Mouse (Mus musculus) testis, postnatal 14 days (tissue): Measurements from ENCODE around the gene Unc45b.
"Not testable (repeated sequence)": the region's sequence is repeated elsewhere in the genome, so short reads cannot be mapped to it uniquely, and the experiment has no call there.

Experiments
- DNase-seq: peaks from one replicate; pipeline ENCODE4 v3.0.0; 2021; ENCODE audit warnings: low spot score

Unc45b gene

GRCm38 (mm10) chr11:82897478-82897877 lies 12.9 kb upstream of the Unc45b start:
- DNase-seq: no peak

GRCm38 (mm10) chr11:82899720-82900119 lies 10.6 kb upstream of the Unc45b start:
- no peak for DNase-seq

- DNase-seq: no peak
These were observed 8.6 kb upstream of the Unc45b start for GRCm38 (mm10) chr11:82901606-82902310.

GRCm38 (mm10) chr11:82904952-82905351 lies 5.4 kb upstream of the Unc45b start:
- no peak for DNase-seq

- DNase-seq: no peak
These were observed 4.5 kb upstream of the Unc45b start for GRCm38 (mm10) chr11:82905816-82906215.

GRCm38 (mm10) chr11:82907651-82908607 lies 2.4 kb upstream of the Unc45b start, which contains the start of gene Nle1:
TSS of gene Nle1 (minus strand) at chr11:82908411.
- peak; percentile 89 for DNase-seq

- no peak for DNase-seq
These were observed 1.8 kb upstream of the Unc45b start for GRCm38 (mm10) chr11:82908608-82908989.

GRCm38 (mm10) chr11:82910679-82911389 lies 484 bp downstream of the Unc45b start:
- DNase-seq: no peak

- peak; percentile 62 for DNase-seq
These were observed 4.5 kb downstream of the Unc45b start for GRCm38 (mm10) chr11:82914711-82915352.

- no peak for DNase-seq
These were observed 10.4 kb downstream of the Unc45b start for GRCm38 (mm10) chr11:82920768-82921167.

- no peak for DNase-seq
These were observed 11.3 kb downstream of the Unc45b start for GRCm38 (mm10) chr11:82921691-82922090.

GRCm38 (mm10) chr11:82923910-82924309 lies 13.6 kb downstream of the Unc45b start:
- not testable (repeated sequence) for DNase-seq

- no peak for DNase-seq
These were observed 18.7 kb downstream of the Unc45b start for GRCm38 (mm10) chr11:82928897-82929632.

- DNase-seq: no peak
These were observed 19.2 kb downstream of the Unc45b start for GRCm38 (mm10) chr11:82929633-82929950.

GRCm38 (mm10) chr11:82930391-82930955 lies 20.1 kb downstream of the Unc45b start:
- DNase-seq: not testable (repeated sequence)

GRCm38 (mm10) chr11:82931161-82931560 lies 20.8 kb downstream of the Unc45b start:
- DNase-seq: not testable (repeated sequence)

- not testable (repeated sequence) for DNase-seq
These were observed 21.5 kb downstream of the Unc45b start for GRCm38 (mm10) chr11:82931671-82932450.

- DNase-seq: no peak
These were observed 22.8 kb downstream of the Unc45b start for GRCm38 (mm10) chr11:82933186-82933585.

GRCm38 (mm10) chr11:82943336-82943735 lies 33.0 kb downstream of the Unc45b start:
- DNase-seq: no peak

- DNase-seq: no peak
These were observed 35.3 kb downstream of the Unc45b start for GRCm38 (mm10) chr11:82945636-82946035.
